Mouse (Mus musculus) E14TG2a.4 (cell line): Measurements from ENCODE around the gene Spock2.

Experiments
- CTCF ChIP-seq: conservative IDR thresholded peaks from 2 replicates; pipeline ENCODE4 v1.5.1; 2014; ENCODE audit warnings: low read length
- NANOG ChIP-seq: IDR thresholded peaks from 2 replicates; pipeline ENCODE4 v1.6.1; 2014; ENCODE audit warnings: borderline replicate concordance, low read length, mixed read lengths
- POU5F1 ChIP-seq: IDR thresholded peaks from 2 replicates; pipeline ENCODE4 v1.6.1; 2014; ENCODE audit warnings: low read length, borderline replicate concordance

- TF ChIP-seq CTCF = no peak
- no peak for TF ChIP-seq POU5F1
- no peak for TF ChIP-seq NANOG
Observed at GRCm38 (mm10) chr10:60120630-60121029, 14.6 kb downstream of the Spock2 start.
